Mouse (Mus musculus): ENCODE results near the gene 1810065E05Rik. TPM values are rescaled to one million over a fixed set of nuclear protein-coding genes. Genes with fewer than 3 reads are reported as not detected.

1810065E05Rik gene
- polyA plus RNA-seq, 1 experiment from 2014 or later: not detected

GRCm38 (mm10) chr11:58437866-58438265 lies 17.0 kb downstream of the 1810065E05Rik start:
- no peak overlapping the region for H3K9ac ChIP-seq
- no peak overlapping the region for H3K4me3 ChIP-seq
- H3K27ac ChIP-seq (replicated peaks): no peak overlapping the region
- WGBS: 53% methylated on average over 5 of the region's 5 CpGs
- H3K4me2 ChIP-seq: no peak overlapping the region
- no peaks in the 10 kb centered on the region for H3K4me1 ChIP-seq
- no peak for ATAC-seq (ENCODE audit: extremely low read depth, insufficient number of reproducible peaks, low FRiP score, low TSS enrichment)
- H3K36me3 ChIP-seq: no peaks in the 10 kb centered on the region
- H3K27me3 ChIP-seq (replicated peaks): 0 out of 2 replicates have a peak, but pooled peaks cover 2% of the 10 kb centered on the region
- no peaks in the 10 kb centered on the region for H3K9me3 ChIP-seq

- Histone ChIP-seq H3K27ac (replicated peaks) (no peak within 1 kb of the TSS), H3K36me3 (no peaks in the 10 kb centered on the region), H3K9ac (no peak within 1 kb of the TSS), H3K4me2 (no peak within 1 kb of the TSS), H3K4me1 (no peaks in the 10 kb centered on the region), H3K27me3 (replicated peaks) (no peaks in the 10 kb centered on the region), H3K9me3 (peaks cover 8% of the 10 kb centered on the region; the same call in 1 of the 2 replicates), H3K4me3 (no peak within 1 kb of the TSS)
- 85% methylated on average over 9 of the region's 9 CpGs for WGBS
- no peak for ATAC-seq (ENCODE audit: extremely low read depth, insufficient number of reproducible peaks, low FRiP score, low TSS enrichment)
Measured at GRCm38 (mm10) chr11:58452759-58453158, 31.8 kb downstream of the 1810065E05Rik start, which contains the start of gene Lypd9. Gene Lypd9 (minus strand): TSS chr11:58452923.

- no peak overlapping the region for H3K9ac ChIP-seq
- no peak overlapping the region for H3K27ac ChIP-seq (replicated peaks)
- no peaks in the 10 kb centered on the region for H3K27me3 ChIP-seq (replicated peaks)
- no peak overlapping the region for H3K4me3 ChIP-seq
- ATAC-seq (ENCODE audit: extremely low read depth, insufficient number of reproducible peaks, low FRiP score, low TSS enrichment): no peak; the same call in 1 of the 2 replicates
- no peak overlapping the region for H3K4me2 ChIP-seq
- H3K4me1 ChIP-seq: no peaks in the 10 kb centered on the region
- WGBS: 51% methylated on average over 4 of the region's 4 CpGs
- H3K36me3 ChIP-seq: no peaks in the 10 kb centered on the region
- H3K9me3 ChIP-seq: peaks cover 2% of the 10 kb centered on the region; the same call in 1 of the 2 replicates
Measured at GRCm38 (mm10) chr11:58453592-58453991, 32.7 kb downstream of the 1810065E05Rik start.

DNA sequence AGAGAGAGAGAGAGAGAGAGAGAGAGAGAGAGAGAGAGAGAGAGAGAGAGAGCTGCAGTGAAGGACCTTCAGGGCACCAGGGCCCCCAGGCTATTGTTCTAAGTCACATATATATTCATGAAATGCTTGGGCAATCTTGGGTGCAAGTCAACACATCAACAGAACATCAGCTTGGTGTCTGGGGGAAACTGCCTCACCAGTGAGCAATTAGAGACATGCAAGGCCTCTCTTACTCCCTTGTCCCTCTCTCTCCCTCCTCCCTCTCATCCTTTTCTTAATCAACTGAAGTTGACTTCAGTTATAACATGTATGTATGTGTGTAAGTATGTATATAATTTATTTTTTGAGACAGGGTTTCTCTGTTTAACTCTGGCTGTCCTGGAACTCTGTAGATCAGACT lies 41.3 kb downstream of the 1810065E05Rik start, which contains the start of gene Olfr30:
Gene Olfr30 (minus strand): TSS at position 101 of the 400 bp plus-strand sequence.
- H3K4me2 ChIP-seq: no peak within 1 kb of the TSS
- H3K27ac ChIP-seq (replicated peaks): no peak within 1 kb of the TSS
- H3K9ac ChIP-seq: no peak within 1 kb of the TSS
- no peaks in the 10 kb centered on the region for H3K4me1 ChIP-seq
- no peaks in the 10 kb centered on the region for H3K9me3 ChIP-seq
- H3K36me3 ChIP-seq: no peaks in the 10 kb centered on the region
- no peaks in the 10 kb centered on the region for H3K27me3 ChIP-seq (replicated peaks)
- H3K4me3 ChIP-seq: no peak within 1 kb of the TSS
- no peak for ATAC-seq (ENCODE audit: extremely low read depth, insufficient number of reproducible peaks, low FRiP score, low TSS enrichment)

Other genes with a start within 250 kb of the 1810065E05Rik start
- gene Mrpl22, start 249.4 kb upstream of the 1810065E05Rik start, polyA plus RNA-seq (2015; fragmentation: Nextera tagmentation; extraction: Ambion mirVana): 103 and 114 TPM in 2 replicates
- 4.4 and 5.0 TPM in 2 replicates for gene Igtp, start 221.6 kb upstream of the 1810065E05Rik start, polyA plus RNA-seq (2015; fragmentation: Nextera tagmentation; extraction: Ambion mirVana)
- 2.9 and 3.6 TPM in 2 replicates for gene Irgm2, start 221.5 kb upstream of the 1810065E05Rik start, polyA plus RNA-seq (2015; fragmentation: Nextera tagmentation; extraction: Ambion mirVana)
- gene 4930438A08Rik, start 146.3 kb upstream of the 1810065E05Rik start, polyA plus RNA-seq (2015; fragmentation: Nextera tagmentation; extraction: Ambion mirVana): not detected in 2 replicates
- 12.4 and 15.5 TPM in 2 replicates for gene Zfp692, start 114.0 kb upstream of the 1810065E05Rik start, polyA plus RNA-seq (2015; fragmentation: Nextera tagmentation; extraction: Ambion mirVana)
- 27.7 and 28.6 TPM in 2 replicates for gene Zfp672, start 90.8 kb upstream of the 1810065E05Rik start, polyA plus RNA-seq (2015; fragmentation: Nextera tagmentation; extraction: Ambion mirVana)
- gene Sh3bp5l, start 90.4 kb upstream of the 1810065E05Rik start, polyA plus RNA-seq (2015; fragmentation: Nextera tagmentation; extraction: Ambion mirVana): 24.0 and 25.3 TPM in 2 replicates
- not detected in 2 replicates for gene Lypd8, start 42.1 kb upstream of the 1810065E05Rik start, polyA plus RNA-seq (2015; fragmentation: Nextera tagmentation; extraction: Ambion mirVana)
- gene Gm12253, start 11.4 kb downstream of the 1810065E05Rik start, polyA plus RNA-seq (2015; fragmentation: Nextera tagmentation; extraction: Ambion mirVana): not detected in 2 replicates
- gene Lypd9, start 31.8 kb downstream of the 1810065E05Rik start, polyA plus RNA-seq (2015; fragmentation: Nextera tagmentation; extraction: Ambion mirVana): not detected in 2 replicates
- not detected in 2 replicates for gene Olfr30, start 41.2 kb downstream of the 1810065E05Rik start, polyA plus RNA-seq (2015; fragmentation: Nextera tagmentation; extraction: Ambion mirVana)
- not detected in 2 replicates for gene Olfr332, start 71.4 kb downstream of the 1810065E05Rik start, polyA plus RNA-seq (2015; fragmentation: Nextera tagmentation; extraction: Ambion mirVana)
- not detected in 2 replicates for gene Olfr331, start 81.5 kb downstream of the 1810065E05Rik start, polyA plus RNA-seq (2015; fragmentation: Nextera tagmentation; extraction: Ambion mirVana)
- gene Olfr330, start 113.7 kb downstream of the 1810065E05Rik start, polyA plus RNA-seq (2015; fragmentation: Nextera tagmentation; extraction: Ambion mirVana): not detected in 2 replicates
- gene Olfr329-ps, start 125.3 kb downstream of the 1810065E05Rik start, polyA plus RNA-seq (2015; fragmentation: Nextera tagmentation; extraction: Ambion mirVana): not detected in 2 replicates
- 0.05 and 0.07 TPM in 2 replicates for gene Olfr328, start 134.5 kb downstream of the 1810065E05Rik start, polyA plus RNA-seq (2015; fragmentation: Nextera tagmentation; extraction: Ambion mirVana)
- not detected in 2 replicates for gene Olfr224, start 149.4 kb downstream of the 1810065E05Rik start, polyA plus RNA-seq (2015; fragmentation: Nextera tagmentation; extraction: Ambion mirVana)
- gene Olfr325, start 156.6 kb downstream of the 1810065E05Rik start, polyA plus RNA-seq (2015; fragmentation: Nextera tagmentation; extraction: Ambion mirVana): not detected in 2 replicates
- gene Olfr324, start 174.0 kb downstream of the 1810065E05Rik start, polyA plus RNA-seq (2015; fragmentation: Nextera tagmentation; extraction: Ambion mirVana): not detected in 2 replicates
- not detected in 2 replicates for gene 2210407C18Rik, start 195.0 kb downstream of the 1810065E05Rik start, polyA plus RNA-seq (2015; fragmentation: Nextera tagmentation; extraction: Ambion mirVana)
- not detected in 2 replicates for gene Olfr323, start 209.4 kb downstream of the 1810065E05Rik start, polyA plus RNA-seq (2015; fragmentation: Nextera tagmentation; extraction: Ambion mirVana)
- 0.68 and 0.96 TPM in 2 replicates for gene Trim58, start 219.4 kb downstream of the 1810065E05Rik start, polyA plus RNA-seq (2015; fragmentation: Nextera tagmentation; extraction: Ambion mirVana)
- gene Olfr322, start 237.7 kb downstream of the 1810065E05Rik start, polyA plus RNA-seq (2015; fragmentation: Nextera tagmentation; extraction: Ambion mirVana): not detected in 2 replicates

All from heart, embryonic 13.5 days (tissue).